Mouse (Mus musculus) kidney, adult 2 months (tissue): ENCODE data around the gene Eln.

Experiments used
- CTCF ChIP-seq: fragments of 200-500 bp; conservative IDR thresholded peaks from 2 replicates; pipeline ENCODE4 v1.5.1; 2011; ENCODE audit warnings: low read depth, mild to moderate bottlenecking, control low read depth, low read length, moderate library complexity, mixed read lengths; ENCODE audit not compliant: insufficient read depth, insufficient read length
- POLR2A ChIP-seq: fragments of 200-500 bp; IDR thresholded peaks from one replicate; pipeline ENCODE4 v1.6.1; 2011; ENCODE audit warnings: low read depth, low read length, control low read depth

GRCm38 (mm10) chr5:134656708-134657107 is 90.4 kb downstream of the Eln start:
- TF ChIP-seq CTCF: no peak
- no peak for TF ChIP-seq POLR2A
